Mouse (Mus musculus) testis, adult 2 months (tissue): ENCODE results near the gene Kalrn. TPM values are rescaled to one million over a fixed set of nuclear protein-coding genes. Genes with fewer than 3 reads are reported as not detected.
"Not testable (repeated sequence)": the region's sequence is repeated elsewhere in the genome, so short reads cannot be mapped to it uniquely, and the experiment has no call there.

ENCODE experiments used
- H3K27ac ChIP-seq: fragments of 200-500 bp; 2 replicates; pipeline ENCODE4 v1.5.1; 2012; ENCODE audit warnings: low read depth, low read length; ENCODE audit not compliant: control insufficient read depth, insufficient read depth
- H3K27me3 ChIP-seq: fragments of 200-500 bp; 2 replicates; pipeline ENCODE4 v1.6.1; 2012; ENCODE audit warnings: mild to moderate bottlenecking, low read length, moderate library complexity; ENCODE audit not compliant: control insufficient read depth, insufficient read depth
- H3K36me3 ChIP-seq: fragments of 200-500 bp; 2 replicates; pipeline ENCODE4 v1.6.1; 2012; ENCODE audit warnings: mild to moderate bottlenecking, low read length; ENCODE audit not compliant: control insufficient read depth, insufficient read depth
- H3K4me1 ChIP-seq: fragments of 200-500 bp; 2 replicates; pipeline ENCODE4 v1.6.1; 2012; ENCODE audit warnings: low read length; ENCODE audit not compliant: control insufficient read depth, insufficient read depth
- H3K4me3 ChIP-seq: fragments of 200-500 bp; 2 replicates; pipeline ENCODE4 v1.5.1; 2012; ENCODE audit warnings: low read depth, mild to moderate bottlenecking, low read length, moderate library complexity, mixed read lengths; ENCODE audit not compliant: control insufficient read depth
- CTCF ChIP-seq: fragments of 200-500 bp; IDR thresholded peaks from 2 replicates; pipeline ENCODE4 v1.5.1; 2012; ENCODE audit warnings: low read depth, mild to moderate bottlenecking, inconsistent platforms, low read length, moderate library complexity; ENCODE audit not compliant: control insufficient read depth, insufficient read depth, insufficient replicate concordance
- POLR2A ChIP-seq: fragments of 200-500 bp; IDR thresholded peaks from 2 replicates; pipeline ENCODE4 v1.6.1; 2012; ENCODE audit warnings: low read depth, mild to moderate bottlenecking, inconsistent platforms, low read length, moderate library complexity; ENCODE audit not compliant: control insufficient read depth
- polyA plus RNA-seq: library from polyadenylated mRNA; depleted of rRNA; stranded (reverse); fragments of >200 nt; gene quantifications from 2 replicates; pipeline ENCODE4 v1.2.3, GENCODE M21; 2012

Kalrn gene
- polyA plus RNA-seq, 1 experiment = 5.7 TPM

DNA sequence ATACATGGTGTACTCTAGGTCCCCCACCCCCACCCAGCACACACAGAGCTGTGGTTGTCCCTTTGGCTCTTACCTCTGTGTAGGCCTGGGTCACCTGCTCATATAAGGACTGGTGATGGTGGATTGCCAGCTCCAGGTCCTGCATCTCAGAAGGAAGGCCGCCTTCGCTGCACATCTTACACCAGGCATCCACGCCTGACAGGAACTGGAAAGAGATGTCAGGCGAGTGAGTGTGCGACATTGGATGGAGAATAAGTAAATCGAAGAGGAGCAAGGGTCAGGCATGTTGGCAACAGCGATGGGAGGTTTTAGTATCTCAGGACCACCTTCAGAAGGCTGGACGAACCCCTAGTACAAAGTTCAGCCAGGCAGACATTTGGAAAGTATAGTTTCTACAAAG, 263.0 kb downstream of the Kalrn start:
- H3K27ac ChIP-seq = no peak overlapping the region
- H3K27me3 ChIP-seq = no peaks in the 10 kb centered on the region
- no peaks in the 10 kb centered on the region for H3K4me1 ChIP-seq
- TF ChIP-seq CTCF (no peak), POLR2A (no peak)
- H3K4me3 ChIP-seq = no peak overlapping the region
- H3K36me3 ChIP-seq = no peaks in the 10 kb centered on the region

DNA sequence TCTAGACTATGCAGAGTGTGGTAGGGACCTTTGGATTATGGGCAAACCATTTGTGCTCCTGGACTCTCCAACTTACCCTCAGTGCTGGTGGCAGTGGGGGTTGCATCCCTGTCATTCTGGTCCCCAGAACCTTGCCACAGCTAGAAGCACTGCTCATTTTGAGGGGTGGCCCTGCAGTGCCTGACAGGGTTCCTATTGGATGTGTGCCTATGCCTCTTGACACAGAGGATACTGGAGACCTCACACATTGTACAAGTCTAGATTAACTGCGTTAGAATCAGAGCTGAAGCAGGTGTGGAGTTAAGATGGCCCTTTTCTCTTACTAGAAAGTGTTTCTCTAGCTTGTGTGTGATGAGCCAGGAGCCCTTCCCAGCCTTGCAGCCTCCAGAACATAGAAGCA, 265.0 kb downstream of the Kalrn start:
- no peaks in the 10 kb centered on the region for H3K4me1 ChIP-seq
- TF ChIP-seq CTCF (no peak), POLR2A (no peak)

DNA sequence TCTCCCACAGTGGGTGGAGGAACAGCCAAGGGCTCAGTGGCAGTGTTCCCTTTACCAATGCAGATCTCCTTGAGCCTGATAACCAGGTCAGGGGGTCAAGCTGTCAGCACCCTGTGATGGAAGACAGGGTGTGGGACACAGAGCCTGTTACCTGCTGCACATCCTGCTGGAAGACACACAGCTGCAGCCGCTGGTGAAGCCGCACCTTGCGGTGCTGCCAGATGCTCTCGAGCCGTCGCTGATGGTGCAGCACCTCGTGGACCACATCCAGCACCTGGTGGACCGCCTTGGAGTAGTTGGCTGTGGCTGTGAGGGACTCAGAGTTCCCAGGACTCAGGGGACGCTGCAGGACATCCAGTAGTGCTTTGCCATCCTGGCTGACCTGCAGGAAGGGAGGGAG, 265.9 kb downstream of the Kalrn start:
- TF ChIP-seq POLR2A = no peak
- TF ChIP-seq CTCF = no peak
- no peaks in the 10 kb centered on the region for H3K36me3 ChIP-seq

More for the DNA sequence above, 265.0 kb downstream of the Kalrn start:
- no peak overlapping the region for H3K4me3 ChIP-seq
- no peaks in the 10 kb centered on the region for H3K27me3 ChIP-seq
- H3K36me3 ChIP-seq = no peaks in the 10 kb centered on the region
- no peak overlapping the region for H3K27ac ChIP-seq

DNA sequence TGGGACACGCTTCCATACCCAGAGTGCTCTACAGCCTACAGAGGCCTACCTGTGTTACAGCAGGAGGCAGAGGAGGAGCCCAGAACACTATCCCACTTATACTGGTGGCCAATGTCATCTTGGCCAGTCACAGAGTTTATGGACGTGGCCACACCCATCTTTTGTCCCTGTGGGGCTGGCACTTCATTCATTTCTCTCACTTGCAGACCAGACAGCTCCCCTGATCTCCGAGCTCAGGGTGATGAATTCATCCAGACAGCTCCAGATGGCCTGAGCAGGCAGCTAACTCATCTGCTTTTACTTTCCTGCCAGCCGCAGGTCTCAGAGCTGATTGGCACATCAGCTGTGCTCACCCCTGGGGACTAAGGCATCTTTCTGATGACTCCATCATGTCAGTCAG, 267.7 kb downstream of the Kalrn start:
- Histone ChIP-seq H3K27ac (no peak overlapping the region), H3K4me1 (no peaks in the 10 kb centered on the region), H3K27me3 (no peaks in the 10 kb centered on the region), H3K4me3 (no peak overlapping the region), H3K36me3 (no peaks in the 10 kb centered on the region)
- TF ChIP-seq CTCF (no peak), POLR2A (no peak)

More for the DNA sequence above, 265.9 kb downstream of the Kalrn start:
- H3K27me3 ChIP-seq = no peaks in the 10 kb centered on the region
- no peaks in the 10 kb centered on the region for H3K4me1 ChIP-seq
- H3K27ac ChIP-seq = no peak overlapping the region
- no peak overlapping the region for H3K4me3 ChIP-seq

DNA sequence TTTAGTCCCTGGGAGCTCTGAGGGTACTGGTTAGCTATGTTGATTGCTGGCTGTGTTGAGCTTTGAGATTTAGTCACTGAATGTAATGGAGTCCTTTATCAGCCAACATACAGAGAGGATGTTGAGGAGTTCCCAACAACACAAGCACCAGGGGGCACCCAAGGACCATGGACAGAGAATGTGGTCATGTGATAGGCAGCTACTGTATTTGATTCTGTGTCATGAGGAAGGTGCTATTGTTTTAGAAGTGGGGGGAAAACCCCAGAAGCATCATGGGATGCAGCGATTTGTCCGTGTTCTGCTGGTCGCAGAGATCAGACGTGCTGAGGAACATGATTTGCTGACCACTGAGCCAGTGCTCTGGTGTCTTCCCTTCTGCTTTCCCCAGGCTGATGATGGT, 269.5 kb downstream of the Kalrn start:
- H3K4me1 ChIP-seq, H3K27ac ChIP-seq: not testable (repeated sequence)

DNA sequence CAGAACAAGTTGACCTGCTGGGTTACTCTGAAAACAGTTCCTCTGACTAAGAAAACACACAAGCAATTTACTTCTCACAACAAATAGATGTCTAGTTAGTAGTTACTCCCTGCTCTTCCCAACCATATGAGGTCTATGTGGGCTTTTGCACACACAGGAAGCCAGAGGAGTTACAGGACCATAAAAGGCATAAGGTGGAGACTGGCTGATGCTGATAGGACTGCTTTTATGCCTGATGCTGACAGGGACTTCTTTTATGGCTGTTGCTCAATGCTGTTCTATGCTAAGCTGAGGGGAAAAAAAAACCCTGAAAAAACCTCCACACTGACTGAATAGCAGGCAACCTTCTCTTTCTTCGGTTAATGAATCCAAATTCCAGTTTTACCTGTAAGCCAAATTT, 270.8 kb downstream of the Kalrn start:
- Histone ChIP-seq H3K27me3 (no peaks in the 10 kb centered on the region), H3K4me1 (peaks cover 2% of the 10 kb centered on the region), H3K36me3 (no peaks in the 10 kb centered on the region), H3K27ac (no peak overlapping the region), H3K4me3 (no peak overlapping the region)
- TF ChIP-seq CTCF (no peak), POLR2A (no peak)

More for the DNA sequence above, 269.5 kb downstream of the Kalrn start:
- not testable (repeated sequence) for H3K36me3 ChIP-seq, H3K4me3 ChIP-seq, H3K27me3 ChIP-seq

DNA sequence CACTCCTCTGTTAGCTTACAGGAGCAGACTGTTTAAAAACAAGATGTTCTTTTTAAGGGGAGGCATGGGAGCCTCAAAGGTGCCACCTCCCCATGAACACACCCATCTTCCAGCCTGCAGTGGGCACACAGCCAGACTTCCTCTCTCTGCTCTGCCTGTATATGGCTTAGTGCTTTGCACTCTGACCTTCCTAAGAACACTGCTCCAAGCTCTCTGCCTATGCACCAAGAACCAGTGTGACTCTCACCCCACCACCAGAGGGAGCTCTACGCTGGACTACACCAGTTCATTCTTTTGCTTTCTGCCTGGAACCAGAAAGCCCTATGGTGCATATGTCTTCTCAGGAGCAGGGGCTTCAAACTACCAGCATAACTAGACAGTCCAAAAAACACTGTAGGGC, 271.3 kb downstream of the Kalrn start:
- Histone ChIP-seq H3K4me1 (peaks cover 2% of the 10 kb centered on the region), H3K27me3 (no peaks in the 10 kb centered on the region), H3K4me3 (no peak overlapping the region), H3K36me3 (no peaks in the 10 kb centered on the region), H3K27ac (no peak overlapping the region)
- TF ChIP-seq POLR2A (no peak), CTCF (no peak; the same call in 1 of the 2 replicates)

DNA sequence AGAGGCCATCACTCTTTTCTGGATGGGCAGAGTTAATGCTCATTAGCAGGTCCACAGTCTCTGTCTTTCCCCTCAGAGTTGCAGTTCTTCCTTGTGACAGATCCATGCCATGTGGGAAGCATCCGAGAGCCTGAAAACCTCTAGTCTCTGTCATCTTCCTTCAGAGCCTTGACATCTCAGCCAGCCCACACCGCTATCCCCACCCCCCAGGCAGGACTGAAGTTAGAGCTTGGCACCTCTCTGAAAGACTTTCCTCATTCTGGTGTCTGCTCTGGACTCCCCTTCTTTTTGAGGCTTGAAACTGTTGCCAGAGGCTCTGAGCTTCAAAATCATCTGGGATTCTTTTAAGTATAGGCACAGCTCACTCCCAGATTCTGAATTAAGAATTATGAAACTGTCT, 274.1 kb downstream of the Kalrn start:
- TF ChIP-seq POLR2A (no peak), CTCF (no peak)
- no peaks in the 10 kb centered on the region for H3K27me3 ChIP-seq
- H3K4me3 ChIP-seq = no peak overlapping the region
- no peak overlapping the region for H3K27ac ChIP-seq
- H3K4me1 ChIP-seq = peaks cover 2% of the 10 kb centered on the region
- H3K36me3 ChIP-seq = no peaks in the 10 kb centered on the region
